Mouse (Mus musculus) cerebellum, adult 2 months (tissue): ENCODE measurements around the gene Slc25a29. TPM values are rescaled to one million over a fixed set of nuclear protein-coding genes. Genes with fewer than 3 reads are reported as not detected.

Experiments used
- DNase-seq, 2 experiments: peaks; one replicate each; pipeline ENCODE4 v3.0.0; 2021
- H3K27ac ChIP-seq: fragments of 200-500 bp; 2 replicates; pipeline ENCODE4 v1.5.1; 2012; ENCODE audit warnings: low read length, control low read depth, inconsistent platforms; ENCODE audit not compliant: insufficient read depth
- H3K27me3 ChIP-seq: fragments of 200-500 bp; 2 replicates; pipeline ENCODE4 v1.6.1; 2012; ENCODE audit warnings: inconsistent platforms, mild to moderate bottlenecking, low read length, moderate library complexity; ENCODE audit not compliant: control insufficient read depth, insufficient read depth
- H3K4me1 ChIP-seq: fragments of 200-500 bp; 2 replicates; pipeline ENCODE4 v1.6.1; 2011; ENCODE audit warnings: low read length; ENCODE audit not compliant: control insufficient read depth, insufficient read depth
- H3K4me3 ChIP-seq: fragments of 200-500 bp; replicated peaks from 2 replicates; pipeline ENCODE3; 2011; ENCODE audit warnings: mild to moderate bottlenecking, low read depth, low read length, control low read depth; ENCODE audit not compliant: insufficient read depth
- CTCF ChIP-seq: fragments of 200-500 bp; IDR thresholded peaks from 2 replicates; pipeline ENCODE4 v1.5.1; 2011; ENCODE audit warnings: low read depth, mild to moderate bottlenecking, control low read depth, low read length, moderate library complexity, borderline replicate concordance; ENCODE audit not compliant: insufficient read depth
- POLR2A ChIP-seq: fragments of 200-500 bp; IDR thresholded peaks from 2 replicates; pipeline ENCODE4 v1.6.1; 2011; ENCODE audit warnings: low read length, control low read depth, borderline replicate concordance; ENCODE audit not compliant: insufficient read depth
- WGBS: fragments of 180-500 bp; shearing (Covaris S2); methylation state at CpG from one replicate; pipeline ENCODE4 v1.1.7; 2018; 5-methylcytosine and 5-hydroxymethylcytosine counted together
- polyA plus RNA-seq: library from polyadenylated mRNA; depleted of rRNA; stranded (reverse); fragments of >200 nt; gene quantifications from 2 replicates; pipeline ENCODE4 v1.2.3, GENCODE M21; 2012

The Slc25a29 gene
- polyA plus RNA-seq, 1 experiment = 42.4 TPM

- DNase-seq = no peak
- no peak for TF ChIP-seq POLR2A
- TF ChIP-seq CTCF = no peak
- no peak overlapping the region for H3K27ac ChIP-seq
- no peak overlapping the region for H3K4me3 ChIP-seq
- H3K4me1 ChIP-seq = no peaks in the 10 kb centered on the region
- H3K27me3 ChIP-seq = no peaks in the 10 kb centered on the region
- WGBS = 67% methylated on average over 5 of the region's 5 CpGs
These were observed 22.8 kb upstream of the Slc25a29 start for GRCm38 (mm10) chr12:108858486-108858885.

- H3K27ac ChIP-seq = no peak overlapping the region
- TF ChIP-seq CTCF (no peak), POLR2A (no peak)
- H3K4me1 ChIP-seq = no peaks in the 10 kb centered on the region
- 88% methylated on average over 7 of the region's 7 CpGs for WGBS
- H3K4me3 ChIP-seq = no peak overlapping the region
- H3K27me3 ChIP-seq = no peaks in the 10 kb centered on the region
- no peak for DNase-seq
These were observed 22.0 kb upstream of the Slc25a29 start for GRCm38 (mm10) chr12:108857589-108858184.

- DNase-seq = no peak
- H3K27ac ChIP-seq = no peak overlapping the region
- H3K4me3 ChIP-seq = no peak overlapping the region
- H3K4me1 ChIP-seq = no peaks in the 10 kb centered on the region
- H3K27me3 ChIP-seq = no peaks in the 10 kb centered on the region
- 87% methylated on average over 7 of the region's 7 CpGs for WGBS
- TF ChIP-seq POLR2A (no peak), CTCF (no peak)
These were observed 21.4 kb upstream of the Slc25a29 start for GRCm38 (mm10) chr12:108857109-108857508.

GRCm38 (mm10) chr12:108856186-108856585, 20.5 kb upstream of the Slc25a29 start:
- Histone ChIP-seq H3K4me1 (no peaks in the 10 kb centered on the region), H3K27ac (no peak overlapping the region), H3K27me3 (no peaks in the 10 kb centered on the region), H3K4me3 (no peak overlapping the region)
- DNase-seq = no peak
- WGBS = 79% methylated on average over 8 of the region's 8 CpGs
- no peak for TF ChIP-seq POLR2A
- no peak for TF ChIP-seq CTCF

- no peak overlapping the region for H3K27ac ChIP-seq
- no peaks in the 10 kb centered on the region for H3K27me3 ChIP-seq
- 85% methylated on average over 10 of the region's 10 CpGs for WGBS
- H3K4me1 ChIP-seq = no peaks in the 10 kb centered on the region
- DNase-seq = no peak
- no peak for TF ChIP-seq POLR2A
- no peak for TF ChIP-seq CTCF
- H3K4me3 ChIP-seq = no peak overlapping the region
These were observed 19.4 kb upstream of the Slc25a29 start for GRCm38 (mm10) chr12:108855081-108855480.

- H3K4me3 ChIP-seq = no peak overlapping the region
- H3K4me1 ChIP-seq = no peaks in the 10 kb centered on the region; the same call in 1 of the 2 replicates
- no peak for DNase-seq
- no peaks in the 10 kb centered on the region for H3K27me3 ChIP-seq
- 89% methylated on average over 8 of the region's 8 CpGs for WGBS
- H3K27ac ChIP-seq = no peak overlapping the region
- TF ChIP-seq CTCF (no peak), POLR2A (no peak)
These were observed 17.1 kb upstream of the Slc25a29 start for GRCm38 (mm10) chr12:108852822-108853221.

GRCm38 (mm10) chr12:108850886-108851285, 15.2 kb upstream of the Slc25a29 start:
- TF ChIP-seq POLR2A (no peak), CTCF (no peak)
- Histone ChIP-seq H3K4me3 (no peak overlapping the region), H3K27me3 (no peaks in the 10 kb centered on the region), H3K27ac (no peak overlapping the region), H3K4me1 (no peaks in the 10 kb centered on the region; the same call in 1 of the 2 replicates)
- no peak for DNase-seq
- WGBS = 78% methylated on average over 8 of the region's 8 CpGs

GRCm38 (mm10) chr12:108850129-108850528, 14.4 kb upstream of the Slc25a29 start:
- H3K27me3 ChIP-seq = no peaks in the 10 kb centered on the region
- WGBS = 29% methylated on average over 8 of the region's 8 CpGs
- no peaks in the 10 kb centered on the region; the same call in 1 of the 2 replicates for H3K4me1 ChIP-seq
- no peak for DNase-seq
- no peak for TF ChIP-seq POLR2A
- TF ChIP-seq CTCF = no peak
- no peak overlapping the region for H3K27ac ChIP-seq
- no peak overlapping the region for H3K4me3 ChIP-seq
